Mouse (Mus musculus) megakaryocyte-erythroid progenitor cell, adult 5-6 weeks (primary cell): Measurements from ENCODE around the gene Gm1043. TPM values are rescaled to one million over a fixed set of nuclear protein-coding genes. Genes with fewer than 3 reads are reported as not detected.

Experiments
- ATAC-seq: replicated peaks from 2 replicates; pipeline ENCODE4 v1.8.0; 2016; ENCODE audit warnings: mild to moderate bottlenecking, inconsistent platforms; ENCODE audit not compliant: severe bottlenecking, poor library complexity, low FRiP score, low TSS enrichment
- total RNA-seq, 2 experiments: library from RNA; stranded (forward) in 1 of 2; stranded (reverse) in 1 of 2; fragments of 200-1000, 215-1000 nt in 1 of 2; fragments of >200 nt in 1 of 2; fragmentation: Nextera tagmentation in 1 of 2; gene quantifications; 2 replicates each; pipeline ENCODE4 v1.2.3; 2014 to 2017

Gene Gm1043
- total RNA-seq, 2 experiments from 2014 or later: 0.39 to 0.94 TPM

GRCm38 (mm10) chr5:37184605-37185004, 99.4 kb downstream of the Gm1043 start:
- ATAC-seq: no peak

GRCm38 (mm10) chr5:37190378-37190777, 105.2 kb downstream of the Gm1043 start:
- no peak for ATAC-seq

GRCm38 (mm10) chr5:37196196-37196595, 111.0 kb downstream of the Gm1043 start:
- ATAC-seq: no peak

- ATAC-seq: no peak
Observed at GRCm38 (mm10) chr5:37196666-37197250, 111.6 kb downstream of the Gm1043 start.

GRCm38 (mm10) chr5:37197423-37197822, 112.3 kb downstream of the Gm1043 start:
- no peak for ATAC-seq

- no peak for ATAC-seq
Observed at GRCm38 (mm10) chr5:37198011-37198688, 113.0 kb downstream of the Gm1043 start.

- ATAC-seq: no peak
Observed at GRCm38 (mm10) chr5:37202285-37202684, 117.1 kb downstream of the Gm1043 start.

- no peak for ATAC-seq
Observed at GRCm38 (mm10) chr5:37204886-37205285, 119.7 kb downstream of the Gm1043 start.

GRCm38 (mm10) chr5:37205420-37205819, 120.2 kb downstream of the Gm1043 start:
- no peak for ATAC-seq

- ATAC-seq: no peak
Observed at GRCm38 (mm10) chr5:37206364-37206763, 121.2 kb downstream of the Gm1043 start.

- no peak for ATAC-seq
Observed at GRCm38 (mm10) chr5:37212938-37213708, 128.0 kb downstream of the Gm1043 start.

GRCm38 (mm10) chr5:37213709-37214103, 128.5 kb downstream of the Gm1043 start:
- ATAC-seq: no peak

GRCm38 (mm10) chr5:37214614-37215013, 129.4 kb downstream of the Gm1043 start:
- ATAC-seq: no peak

- ATAC-seq: no peak
Observed at GRCm38 (mm10) chr5:37215276-37215675, 130.1 kb downstream of the Gm1043 start.

- no peak for ATAC-seq
Observed at GRCm38 (mm10) chr5:37219615-37220014, 134.4 kb downstream of the Gm1043 start.

- ATAC-seq: no peak
Observed at GRCm38 (mm10) chr5:37220575-37220974, 135.4 kb downstream of the Gm1043 start.

GRCm38 (mm10) chr5:37221563-37221962, 136.4 kb downstream of the Gm1043 start:
- ATAC-seq: no peak

GRCm38 (mm10) chr5:37222316-37222715, 137.1 kb downstream of the Gm1043 start:
- ATAC-seq: no peak

- no peak for ATAC-seq
Observed at GRCm38 (mm10) chr5:37225708-37226107, 140.5 kb downstream of the Gm1043 start.

- no peak for ATAC-seq
Observed at GRCm38 (mm10) chr5:37227956-37228680, 142.9 kb downstream of the Gm1043 start.
